Mouse (Mus musculus): Measurements from ENCODE around the gene Cela3a. TPM values are rescaled to one million over a fixed set of nuclear protein-coding genes. Genes with fewer than 3 reads are reported as not detected.

Cela3a gene
- polyA plus RNA-seq, 1 experiment = not detected

DNA sequence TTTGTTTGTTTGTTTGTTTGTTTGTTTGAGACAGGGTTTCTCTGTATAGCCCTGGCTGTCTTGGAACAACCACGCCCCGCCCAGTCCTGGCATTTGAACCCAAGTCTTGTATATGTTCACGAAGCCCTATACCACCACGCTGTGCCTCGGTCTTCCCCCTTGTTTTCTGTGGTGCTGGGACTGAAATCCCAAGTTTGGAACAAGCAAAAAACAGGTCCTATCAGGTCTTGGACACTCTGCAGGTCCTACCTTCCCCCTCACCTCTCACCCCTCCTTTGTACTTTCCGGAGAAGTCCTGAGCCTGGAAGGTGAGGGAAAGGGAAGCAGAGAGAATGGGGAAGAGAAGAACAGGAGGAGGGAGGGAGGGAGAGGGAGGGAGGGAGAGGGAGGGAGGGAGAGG lies 42.6 kb upstream of the Cela3a start:
- no peak for TF ChIP-seq POLR2A (IDR thresholded peaks at IDR 0.05; ENCODE audit: control insufficient read depth, extremely low read depth, insufficient read depth, low read length, poor library complexity)
- no peak for TF ChIP-seq CTCF (IDR thresholded peaks at IDR 0.05; ENCODE audit: borderline replicate concordance, control insufficient read depth, extremely low read depth, insufficient read depth, low read length, poor library complexity)
- H3K36me3 ChIP-seq (ENCODE audit: control insufficient read depth, insufficient read depth, low read length) = no peaks in the 10 kb centered on the region
- H3K4me1 ChIP-seq (replicated peaks; ENCODE audit: control insufficient read depth, insufficient read depth, low read length) = peaks cover 2% of the 10 kb centered on the region; the same call in 1 of the 2 replicates
- H3K27ac ChIP-seq (ENCODE audit: control insufficient read depth, insufficient read depth, low read length) = no peak overlapping the region
- no peaks in the 10 kb centered on the region for H3K27me3 ChIP-seq (ENCODE audit: control insufficient read depth, insufficient read depth, low read length)
- WGBS = 96% methylated on average over 6 of the region's 6 CpGs
- no peak for DNase-seq
- H3K4me3 ChIP-seq (ENCODE audit: control insufficient read depth, insufficient read depth, low read length) = no peak overlapping the region

DNA sequence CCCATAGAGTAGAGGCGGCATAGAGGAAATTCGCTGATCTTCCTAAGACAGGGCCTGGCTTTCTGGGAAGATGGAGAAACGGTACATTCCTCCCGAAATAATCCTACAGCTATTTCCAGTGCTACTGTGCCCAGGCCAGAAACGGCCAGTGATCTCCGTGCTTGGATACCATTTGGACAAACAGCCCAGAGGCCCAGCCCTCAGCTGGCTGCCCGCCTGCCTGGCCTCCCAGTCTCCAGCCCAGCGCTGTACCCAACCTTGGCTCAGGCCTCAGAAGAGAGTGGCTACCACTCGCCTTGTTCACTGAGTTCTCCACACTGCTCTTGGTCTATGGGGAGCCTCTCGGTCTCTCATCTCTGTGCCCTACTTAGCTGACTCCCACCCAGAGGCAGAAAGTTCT lies 40.1 kb upstream of the Cela3a start:
- DNase-seq = no peak
- TF ChIP-seq POLR2A (IDR thresholded peaks at IDR 0.05; ENCODE audit: control insufficient read depth, extremely low read depth, insufficient read depth, low read length, poor library complexity) (no peak), CTCF (IDR thresholded peaks at IDR 0.05; ENCODE audit: borderline replicate concordance, control insufficient read depth, extremely low read depth, insufficient read depth, low read length, poor library complexity) (no peak)
- no peaks in the 10 kb centered on the region for H3K27me3 ChIP-seq (ENCODE audit: control insufficient read depth, insufficient read depth, low read length)
- no peak overlapping the region for H3K27ac ChIP-seq (ENCODE audit: control insufficient read depth, insufficient read depth, low read length)
- H3K4me1 ChIP-seq (replicated peaks; ENCODE audit: control insufficient read depth, insufficient read depth, low read length) = no peaks in the 10 kb centered on the region
- no peaks in the 10 kb centered on the region for H3K36me3 ChIP-seq (ENCODE audit: control insufficient read depth, insufficient read depth, low read length)
- WGBS = 92% methylated on average over 10 of the region's 10 CpGs
- no peak overlapping the region for H3K4me3 ChIP-seq (ENCODE audit: control insufficient read depth, insufficient read depth, low read length)

DNA sequence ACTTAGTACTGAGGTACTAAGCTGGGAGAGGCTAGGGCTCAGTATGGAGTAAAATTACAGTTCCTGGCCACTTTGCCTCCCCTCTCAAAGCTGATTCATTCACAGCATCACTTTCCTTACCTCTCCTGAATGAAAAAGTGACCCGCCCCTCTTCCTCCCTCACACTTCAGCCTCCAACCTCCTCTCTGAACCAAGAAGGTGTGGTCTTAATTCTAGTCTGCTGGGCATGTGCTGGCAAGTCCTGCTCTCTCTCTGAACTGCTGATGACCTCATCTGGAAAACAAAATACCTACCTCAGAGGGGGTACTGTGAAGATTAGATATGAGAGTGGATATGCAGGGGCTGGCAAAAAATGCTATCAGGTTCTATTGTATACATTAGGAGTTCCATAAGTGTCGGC lies 39.5 kb upstream of the Cela3a start:
- 87% methylated on average over 2 of the region's 2 CpGs for WGBS
- Histone ChIP-seq H3K4me1 (replicated peaks; ENCODE audit: control insufficient read depth, insufficient read depth, low read length) (no peaks in the 10 kb centered on the region), H3K4me3 (ENCODE audit: control insufficient read depth, insufficient read depth, low read length) (no peak overlapping the region), H3K27ac (ENCODE audit: control insufficient read depth, insufficient read depth, low read length) (no peak overlapping the region), H3K36me3 (ENCODE audit: control insufficient read depth, insufficient read depth, low read length) (no peaks in the 10 kb centered on the region), H3K27me3 (ENCODE audit: control insufficient read depth, insufficient read depth, low read length) (no peaks in the 10 kb centered on the region)
- TF ChIP-seq CTCF (IDR thresholded peaks at IDR 0.05; ENCODE audit: borderline replicate concordance, control insufficient read depth, extremely low read depth, insufficient read depth, low read length, poor library complexity) (no peak), POLR2A (IDR thresholded peaks at IDR 0.05; ENCODE audit: control insufficient read depth, extremely low read depth, insufficient read depth, low read length, poor library complexity) (no peak)
- DNase-seq = no peak

GRCm38 (mm10) chr4:137448641-137449040 lies 39.0 kb upstream of the Cela3a start:
- Histone ChIP-seq H3K4me1 (replicated peaks; ENCODE audit: control insufficient read depth, insufficient read depth, low read length) (no peaks in the 10 kb centered on the region), H3K36me3 (ENCODE audit: control insufficient read depth, insufficient read depth, low read length) (no peaks in the 10 kb centered on the region), H3K27me3 (ENCODE audit: control insufficient read depth, insufficient read depth, low read length) (no peaks in the 10 kb centered on the region), H3K27ac (ENCODE audit: control insufficient read depth, insufficient read depth, low read length) (no peak overlapping the region), H3K4me3 (ENCODE audit: control insufficient read depth, insufficient read depth, low read length) (no peak overlapping the region)
- WGBS = 70% methylated on average over 2 of the region's 2 CpGs
- TF ChIP-seq POLR2A (IDR thresholded peaks at IDR 0.05; ENCODE audit: control insufficient read depth, extremely low read depth, insufficient read depth, low read length, poor library complexity) (no peak), CTCF (IDR thresholded peaks at IDR 0.05; ENCODE audit: borderline replicate concordance, control insufficient read depth, extremely low read depth, insufficient read depth, low read length, poor library complexity) (no peak)
- DNase-seq = no peak

DNA sequence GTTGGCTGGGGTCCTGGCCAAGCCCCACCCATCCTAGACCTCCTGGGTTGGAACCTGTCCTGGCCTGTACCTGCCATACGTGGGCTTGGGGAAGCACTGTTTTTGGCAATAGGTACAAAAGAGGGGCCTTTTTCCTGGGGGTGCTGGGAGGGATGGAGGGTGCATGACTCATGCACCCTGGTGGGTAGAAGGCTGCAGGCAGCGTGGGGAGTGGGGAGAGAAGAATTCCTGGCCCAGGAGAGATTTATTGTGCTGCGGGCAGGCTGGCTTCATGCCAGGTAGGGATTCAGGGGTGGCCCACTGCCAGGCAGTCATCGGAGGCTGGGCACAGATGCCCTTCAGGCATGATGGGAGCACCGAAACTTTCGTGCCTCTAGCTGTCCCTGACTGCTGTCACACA lies 38.6 kb upstream of the Cela3a start:
- Histone ChIP-seq H3K27me3 (ENCODE audit: control insufficient read depth, insufficient read depth, low read length) (no peaks in the 10 kb centered on the region), H3K4me3 (ENCODE audit: control insufficient read depth, insufficient read depth, low read length) (no peak overlapping the region), H3K4me1 (replicated peaks; ENCODE audit: control insufficient read depth, insufficient read depth, low read length) (no peaks in the 10 kb centered on the region), H3K27ac (ENCODE audit: control insufficient read depth, insufficient read depth, low read length) (no peak overlapping the region), H3K36me3 (ENCODE audit: control insufficient read depth, insufficient read depth, low read length) (no peaks in the 10 kb centered on the region)
- WGBS = 59% methylated on average over 6 of the region's 6 CpGs
- no peak for DNase-seq
- TF ChIP-seq POLR2A (IDR thresholded peaks at IDR 0.05; ENCODE audit: control insufficient read depth, extremely low read depth, insufficient read depth, low read length, poor library complexity) = no peak
- TF ChIP-seq CTCF (IDR thresholded peaks at IDR 0.05; ENCODE audit: borderline replicate concordance, control insufficient read depth, extremely low read depth, insufficient read depth, low read length, poor library complexity) = no peak

GRCm38 (mm10) chr4:137447363-137448196 lies 38.0 kb upstream of the Cela3a start:
- Histone ChIP-seq H3K4me1 (replicated peaks; ENCODE audit: control insufficient read depth, insufficient read depth, low read length) (no peaks in the 10 kb centered on the region), H3K27me3 (ENCODE audit: control insufficient read depth, insufficient read depth, low read length) (no peaks in the 10 kb centered on the region), H3K36me3 (ENCODE audit: control insufficient read depth, insufficient read depth, low read length) (no peaks in the 10 kb centered on the region), H3K27ac (ENCODE audit: control insufficient read depth, insufficient read depth, low read length) (no peak overlapping the region), H3K4me3 (ENCODE audit: control insufficient read depth, insufficient read depth, low read length) (no peak overlapping the region)
- DNase-seq = no peak
- TF ChIP-seq CTCF (IDR thresholded peaks at IDR 0.05; ENCODE audit: borderline replicate concordance, control insufficient read depth, extremely low read depth, insufficient read depth, low read length, poor library complexity) (no peak), POLR2A (IDR thresholded peaks at IDR 0.05; ENCODE audit: control insufficient read depth, extremely low read depth, insufficient read depth, low read length, poor library complexity) (no peak)
- WGBS = 53% methylated on average over 7 of the region's 7 CpGs
